Mouse (Mus musculus) ES-Bruce4 (cell line): ENCODE data around the gene Prdm16. TPM values are rescaled to one million over a fixed set of nuclear protein-coding genes. Genes with fewer than 3 reads are reported as not detected.
A peak's percentile ranks its signal among the peaks of the same experiment; 100 is the strongest.

Experiments used
- H3K27ac ChIP-seq: 2 replicates; pipeline ENCODE4 v1.5.1; 2012; ENCODE audit warnings: low read length, inconsistent platforms; ENCODE audit not compliant: insufficient read depth
- H3K27me3 ChIP-seq: 2 replicates; pipeline ENCODE4 v1.6.1; 2012; ENCODE audit warnings: mild to moderate bottlenecking, low read length, inconsistent platforms; ENCODE audit not compliant: control insufficient read depth, poor library complexity, insufficient read depth, severe bottlenecking
- H3K36me3 ChIP-seq: 2 replicates; pipeline ENCODE4 v1.6.1; 2012; ENCODE audit warnings: inconsistent platforms, mild to moderate bottlenecking, low read length, moderate library complexity; ENCODE audit not compliant: control insufficient read depth, poor library complexity, insufficient read depth, severe bottlenecking
- H3K4me1 ChIP-seq: one replicate; pipeline ENCODE4 v1.8.1; 2011; ENCODE audit warnings: low read length; ENCODE audit not compliant: control insufficient read depth, insufficient read depth
- H3K4me3 ChIP-seq: 2 replicates; pipeline ENCODE4 v1.5.1; 2011; ENCODE audit warnings: low read depth, mild to moderate bottlenecking, low read length
- H3K9ac ChIP-seq: 2 replicates; pipeline ENCODE4 v1.6.1; 2012; ENCODE audit warnings: low read depth, mild to moderate bottlenecking, inconsistent platforms; ENCODE audit not compliant: poor library complexity, severe bottlenecking
- H3K9me3 ChIP-seq: replicated peaks from 2 replicates; pipeline ENCODE4 v1.6.1; 2012; ENCODE audit warnings: mild to moderate bottlenecking, low read length, inconsistent platforms; ENCODE audit not compliant: control insufficient read depth, poor library complexity, insufficient read depth, severe bottlenecking
- CTCF ChIP-seq: IDR thresholded peaks from one replicate; pipeline ENCODE4 v1.8.1; 2011; ENCODE audit warnings: low read depth, low read length
- EP300 ChIP-seq: IDR thresholded peaks from 2 replicates; pipeline ENCODE4 v1.6.1; 2011; ENCODE audit warnings: low read depth, low read length; ENCODE audit not compliant: insufficient read depth
- POLR2A ChIP-seq: IDR thresholded peaks from one replicate; pipeline ENCODE4 v1.8.1; 2011; ENCODE audit warnings: low read length; ENCODE audit not compliant: insufficient read depth
- polyA plus RNA-seq: library from polyadenylated mRNA; stranded (reverse); fragments of >200 nt; gene quantifications from 2 replicates; pipeline ENCODE4 v1.2.4, GENCODE M21; 2011; ENCODE audit warnings: low read depth; ENCODE audit not compliant: missing spikeins, insufficient read depth, insufficient read length

Gene Prdm16
- polyA plus RNA-seq, 1 experiment = 3.1 TPM

DNA sequence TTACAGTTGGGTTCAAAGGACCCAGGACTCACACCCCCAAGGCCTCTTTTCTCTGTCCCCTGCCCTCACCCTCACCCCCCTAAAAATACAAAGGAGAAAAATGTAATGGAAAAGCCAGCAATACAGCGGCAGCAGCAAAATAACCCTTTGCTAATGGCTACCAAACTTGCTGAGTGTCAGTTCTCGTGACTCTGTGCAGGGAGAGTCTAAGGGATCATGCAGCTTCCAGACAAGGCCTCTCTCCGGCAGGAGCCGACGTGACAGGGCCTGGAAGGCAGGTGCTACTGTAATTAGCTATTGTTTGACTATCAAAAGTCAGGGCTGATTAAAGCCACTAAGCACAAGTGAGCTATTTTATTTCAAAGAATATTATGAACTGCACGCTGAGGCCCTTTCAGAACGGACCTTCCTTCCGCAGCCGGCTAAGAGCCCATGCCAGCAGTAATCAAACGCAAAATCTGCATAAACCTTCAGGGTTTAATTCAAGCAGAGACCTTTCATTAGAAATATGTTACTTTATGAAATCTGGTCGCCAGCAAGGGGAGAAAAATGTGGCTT is 180.3 kb downstream of the Prdm16 start:
- Histone ChIP-seq H3K4me3 (no peak overlapping the region), H3K27me3 (no peaks in the 10 kb centered on the region), H3K36me3 (no peaks in the 10 kb centered on the region), H3K9me3 (no peaks in the 10 kb centered on the region), H3K4me1 (no peaks in the 10 kb centered on the region), H3K27ac (no peak overlapping the region), H3K9ac (no peak overlapping the region)
- TF ChIP-seq EP300 = no peak
- no peak for TF ChIP-seq POLR2A
- no peak for TF ChIP-seq CTCF

DNA sequence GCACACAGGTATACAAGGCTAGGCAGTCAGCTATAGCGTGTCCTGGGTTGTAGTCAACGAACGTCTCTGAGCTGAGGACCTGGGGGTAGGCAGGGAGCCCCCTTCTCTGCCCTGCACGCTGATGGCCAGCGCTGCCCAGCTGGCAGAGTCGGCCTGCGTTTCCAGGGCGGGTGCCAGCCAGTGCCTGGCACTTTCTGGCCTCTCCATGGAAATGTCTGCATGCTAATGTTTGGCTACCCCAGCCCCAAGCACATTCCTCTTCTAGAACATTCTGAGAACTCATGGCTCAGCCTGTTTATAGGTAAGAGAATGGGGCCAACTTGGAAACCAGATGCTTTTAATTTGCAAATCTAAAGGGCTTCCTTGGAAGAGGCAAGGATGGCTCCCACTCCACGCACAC is 186.2 kb downstream of the Prdm16 start:
- Histone ChIP-seq H3K27ac (no peak overlapping the region), H3K4me3 (no peak overlapping the region), H3K4me1 (peaks cover 3% of the 10 kb centered on the region), H3K9me3 (no peaks in the 10 kb centered on the region), H3K36me3 (no peaks in the 10 kb centered on the region), H3K9ac (no peak overlapping the region), H3K27me3 (no peaks in the 10 kb centered on the region)
- TF ChIP-seq CTCF = no peak
- no peak for TF ChIP-seq POLR2A
- no peak for TF ChIP-seq EP300

DNA sequence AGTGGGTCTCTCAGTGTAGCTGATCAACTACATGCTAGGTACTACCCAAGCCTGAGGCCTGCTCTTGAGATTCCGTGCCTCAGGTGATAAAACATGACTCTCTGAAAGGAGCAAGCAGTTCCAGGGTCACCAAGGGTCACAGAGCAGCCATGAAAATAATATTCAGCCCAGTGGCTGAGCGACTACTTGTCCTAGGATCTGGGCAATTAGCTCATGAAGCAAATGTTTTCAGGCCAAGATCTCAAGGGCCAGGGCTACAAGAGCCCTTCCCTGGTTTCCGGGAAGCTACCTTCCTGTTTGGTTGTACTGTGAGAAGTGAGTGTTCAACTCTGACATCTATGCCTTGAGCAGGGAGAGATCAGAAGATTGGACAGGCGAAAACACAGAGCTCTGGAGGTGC is 186.6 kb downstream of the Prdm16 start:
- TF ChIP-seq EP300 (no peak), CTCF (no peak), POLR2A (no peak)
- H3K27ac ChIP-seq = no peak overlapping the region
- no peaks in the 10 kb centered on the region for H3K36me3 ChIP-seq
- H3K4me3 ChIP-seq = no peak overlapping the region
- peaks cover 3% of the 10 kb centered on the region for H3K4me1 ChIP-seq
- no peaks in the 10 kb centered on the region for H3K27me3 ChIP-seq
- no peaks in the 10 kb centered on the region for H3K9me3 ChIP-seq
- no peak overlapping the region for H3K9ac ChIP-seq

DNA sequence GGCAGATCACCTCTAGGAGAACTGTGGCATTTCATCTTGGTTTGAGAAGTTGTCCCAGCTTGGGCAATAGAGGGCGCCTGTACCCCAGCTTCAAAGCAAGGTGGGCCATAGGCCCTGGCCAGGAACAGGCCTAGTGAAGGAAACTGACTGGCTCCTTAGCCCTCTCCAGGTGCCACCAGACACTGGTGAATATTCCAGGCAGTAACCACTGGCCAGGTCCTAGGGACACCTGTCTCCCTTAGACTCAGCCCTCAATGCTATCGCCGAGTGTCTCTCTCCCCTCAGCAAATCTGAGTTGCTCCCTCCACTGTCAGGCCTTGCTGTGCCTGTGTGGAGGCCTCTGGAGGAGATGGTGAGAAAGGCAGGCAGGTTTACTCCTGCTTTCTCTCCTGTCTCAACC is 187.3 kb downstream of the Prdm16 start:
- Histone ChIP-seq H3K27ac (no peak overlapping the region), H3K9ac (no peak overlapping the region), H3K4me3 (no peak overlapping the region), H3K4me1 (peaks cover 3% of the 10 kb centered on the region), H3K9me3 (no peaks in the 10 kb centered on the region), H3K27me3 (no peaks in the 10 kb centered on the region), H3K36me3 (no peaks in the 10 kb centered on the region)
- TF ChIP-seq EP300 (no peak), POLR2A (no peak), CTCF (peak; percentile 63)

DNA sequence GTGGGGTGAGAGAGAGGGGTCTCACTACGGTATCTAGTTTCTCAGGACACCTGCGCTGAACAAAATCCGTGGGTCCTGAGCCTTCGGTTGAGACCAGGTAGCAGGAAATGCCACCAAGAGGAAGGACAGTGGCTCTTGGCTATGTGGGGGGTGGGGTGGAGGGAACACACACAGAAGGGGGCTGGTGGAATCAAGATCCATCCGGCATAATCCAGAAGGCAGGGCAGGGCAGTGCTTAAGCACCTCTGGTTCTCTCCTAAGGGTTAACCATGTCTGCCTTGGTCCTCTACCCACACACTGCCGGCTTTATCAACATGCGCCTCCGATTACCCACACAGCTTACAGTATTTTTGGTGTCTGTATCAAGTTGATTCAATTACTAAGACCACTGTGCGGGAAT is 191.0 kb downstream of the Prdm16 start:
- no peaks in the 10 kb centered on the region for H3K36me3 ChIP-seq
- H3K9ac ChIP-seq = no peak overlapping the region
- H3K27me3 ChIP-seq = no peaks in the 10 kb centered on the region
- peaks cover 3% of the 10 kb centered on the region for H3K4me1 ChIP-seq
- H3K4me3 ChIP-seq = no peak overlapping the region
- H3K27ac ChIP-seq = no peak overlapping the region
- TF ChIP-seq POLR2A = no peak
- TF ChIP-seq CTCF = no peak
- no peak for TF ChIP-seq EP300
- H3K9me3 ChIP-seq = no peaks in the 10 kb centered on the region

DNA sequence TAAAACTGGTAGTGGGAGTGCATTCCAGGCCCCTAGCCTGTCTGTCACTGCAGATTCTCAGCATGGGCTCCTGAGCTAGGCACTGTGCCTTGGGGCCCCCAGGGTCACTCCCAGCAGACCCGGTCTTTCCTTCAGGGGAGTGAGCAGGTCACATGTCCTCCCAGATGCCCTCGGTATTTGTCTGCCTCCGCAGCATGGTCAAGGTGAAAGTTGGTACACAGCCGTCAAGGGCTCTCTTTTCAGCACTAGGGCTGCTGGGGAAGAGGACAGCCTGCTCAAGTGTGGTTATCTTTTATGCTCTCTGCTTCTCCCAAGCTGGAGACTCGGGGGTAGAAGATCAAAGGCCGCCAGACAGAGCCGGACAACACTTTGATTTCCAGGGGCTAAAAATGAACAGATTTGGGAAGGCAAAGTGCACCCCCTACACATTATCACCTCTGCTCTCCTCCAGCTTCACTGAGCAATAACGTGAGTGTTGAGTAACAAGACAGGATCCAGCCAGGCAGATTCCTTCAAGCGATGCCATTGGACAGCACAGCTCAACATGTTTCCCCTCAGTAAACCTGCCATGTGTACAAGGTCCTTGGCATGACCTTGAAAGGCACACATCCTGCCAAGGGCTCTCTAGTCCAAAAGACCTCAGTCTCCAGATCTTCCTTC is 193.9 kb downstream of the Prdm16 start:
- no peak overlapping the region for H3K27ac ChIP-seq
- H3K9me3 ChIP-seq = no peaks in the 10 kb centered on the region
- H3K36me3 ChIP-seq = no peaks in the 10 kb centered on the region
- TF ChIP-seq CTCF (no peak), POLR2A (no peak), EP300 (no peak)
- peaks cover 3% of the 10 kb centered on the region for H3K4me1 ChIP-seq
- no peak overlapping the region for H3K9ac ChIP-seq
- H3K27me3 ChIP-seq = no peaks in the 10 kb centered on the region
- no peak overlapping the region for H3K4me3 ChIP-seq
